Mouse (Mus musculus): ENCODE data around the gene Cfdp1. TPM values are rescaled to one million over a fixed set of nuclear protein-coding genes. Genes with fewer than 3 reads are reported as not detected.

Gene Cfdp1
- polyA plus RNA-seq, 1 experiment = 2.2 TPM

GRCm38 (mm10) chr8:111782161-111782560 lies 71.9 kb downstream of the Cfdp1 start:
- Histone ChIP-seq H3K36me3 (ENCODE audit: control insufficient read depth) (peaks cover 33% of the 10 kb centered on the region), H3K27me3 (ENCODE audit: control insufficient read depth) (no peaks in the 10 kb centered on the region), H3K4me1 (ENCODE audit: control insufficient read depth) (no peaks in the 10 kb centered on the region), H3K9me3 (ENCODE audit: control insufficient read depth, low read length) (no peaks in the 10 kb centered on the region), H3K4me3 (replicated peaks) (no peak overlapping the region)
- TF ChIP-seq GATA1 (IDR thresholded peaks at IDR 0.05; ENCODE audit: low read length) (no peak), TAL1 (IDR thresholded peaks at IDR 0.05; ENCODE audit: low read length) (no peak)

- Histone ChIP-seq H3K27me3 (ENCODE audit: control insufficient read depth) (no peaks in the 10 kb centered on the region), H3K36me3 (ENCODE audit: control insufficient read depth) (peaks cover 34% of the 10 kb centered on the region), H3K4me3 (replicated peaks) (no peak overlapping the region), H3K4me1 (ENCODE audit: control insufficient read depth) (no peaks in the 10 kb centered on the region), H3K9me3 (ENCODE audit: control insufficient read depth, low read length) (no peaks in the 10 kb centered on the region)
- TF ChIP-seq GATA1 (IDR thresholded peaks at IDR 0.05; ENCODE audit: low read length) = no peak
- no peak for TF ChIP-seq TAL1 (IDR thresholded peaks at IDR 0.05; ENCODE audit: low read length)
Observed at GRCm38 (mm10) chr8:111780697-111781424, 73.2 kb downstream of the Cfdp1 start.

GRCm38 (mm10) chr8:111779690-111780089 lies 74.4 kb downstream of the Cfdp1 start:
- Histone ChIP-seq H3K9me3 (ENCODE audit: control insufficient read depth, low read length) (no peaks in the 10 kb centered on the region), H3K4me3 (replicated peaks) (no peak overlapping the region), H3K27me3 (ENCODE audit: control insufficient read depth) (no peaks in the 10 kb centered on the region), H3K36me3 (ENCODE audit: control insufficient read depth) (peaks cover 40% of the 10 kb centered on the region), H3K4me1 (ENCODE audit: control insufficient read depth) (no peaks in the 10 kb centered on the region)
- TF ChIP-seq TAL1 (IDR thresholded peaks at IDR 0.05; ENCODE audit: low read length) = no peak
- TF ChIP-seq GATA1 (IDR thresholded peaks at IDR 0.05; ENCODE audit: low read length) = no peak

DNA sequence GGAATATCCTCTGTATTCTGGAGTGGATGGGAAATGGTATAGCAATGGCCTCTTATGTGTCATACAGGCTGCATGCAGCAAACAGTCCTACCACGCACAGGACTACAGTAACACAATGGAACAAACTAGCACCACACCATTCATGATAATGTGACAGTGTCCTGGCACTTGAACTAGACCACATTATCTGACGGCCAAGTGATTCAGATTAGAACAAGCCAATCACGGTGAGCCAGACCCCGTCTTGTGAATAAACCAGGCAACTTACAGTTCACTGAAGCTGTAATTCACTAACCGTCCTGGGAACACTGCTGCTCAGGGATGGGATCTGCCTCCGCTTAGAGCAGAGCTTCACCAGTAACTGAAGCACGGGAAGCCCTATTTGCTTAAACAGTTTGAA lies 75.3 kb downstream of the Cfdp1 start:
- Histone ChIP-seq H3K4me3 (replicated peaks) (no peak overlapping the region), H3K36me3 (ENCODE audit: control insufficient read depth) (peaks cover 45% of the 10 kb centered on the region), H3K27me3 (ENCODE audit: control insufficient read depth) (no peaks in the 10 kb centered on the region), H3K9me3 (ENCODE audit: control insufficient read depth, low read length) (no peaks in the 10 kb centered on the region), H3K4me1 (ENCODE audit: control insufficient read depth) (no peaks in the 10 kb centered on the region)
- no peak for TF ChIP-seq TAL1 (IDR thresholded peaks at IDR 0.05; ENCODE audit: low read length)
- no peak for TF ChIP-seq GATA1 (IDR thresholded peaks at IDR 0.05; ENCODE audit: low read length)

GRCm38 (mm10) chr8:111776492-111776891 lies 77.6 kb downstream of the Cfdp1 start:
- TF ChIP-seq GATA1 (IDR thresholded peaks at IDR 0.05; ENCODE audit: low read length) = no peak
- no peak for TF ChIP-seq TAL1 (IDR thresholded peaks at IDR 0.05; ENCODE audit: low read length)
- Histone ChIP-seq H3K36me3 (ENCODE audit: control insufficient read depth) (peaks cover 50% of the 10 kb centered on the region), H3K4me1 (ENCODE audit: control insufficient read depth) (no peaks in the 10 kb centered on the region), H3K4me3 (replicated peaks) (no peak overlapping the region), H3K27me3 (ENCODE audit: control insufficient read depth) (no peaks in the 10 kb centered on the region), H3K9me3 (ENCODE audit: control insufficient read depth, low read length) (no peaks in the 10 kb centered on the region)

DNA sequence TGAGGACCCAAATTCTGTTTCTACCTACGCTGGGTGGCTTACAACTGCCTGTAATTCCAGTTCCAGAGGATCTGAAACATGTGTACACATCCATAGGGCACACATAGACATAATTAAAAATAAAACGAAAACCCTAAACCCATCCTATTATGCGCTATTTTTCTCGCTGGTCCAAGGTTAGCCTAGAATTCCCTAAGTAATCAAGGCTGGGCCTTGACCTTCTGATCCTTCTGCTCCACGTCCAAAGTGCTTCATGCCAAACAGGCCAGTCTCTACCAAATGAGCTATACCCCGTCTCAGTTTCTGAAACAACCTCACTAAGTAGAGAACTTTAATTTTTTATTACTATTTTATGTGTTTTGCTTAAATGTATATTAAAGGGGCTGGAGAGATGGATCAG lies 78.3 kb downstream of the Cfdp1 start:
- Histone ChIP-seq H3K9me3 (ENCODE audit: control insufficient read depth, low read length) (no peaks in the 10 kb centered on the region), H3K27me3 (ENCODE audit: control insufficient read depth) (no peaks in the 10 kb centered on the region), H3K4me1 (ENCODE audit: control insufficient read depth) (no peaks in the 10 kb centered on the region), H3K36me3 (ENCODE audit: control insufficient read depth) (peaks cover 52% of the 10 kb centered on the region), H3K4me3 (replicated peaks) (no peak overlapping the region)
- TF ChIP-seq GATA1 (IDR thresholded peaks at IDR 0.05; ENCODE audit: low read length) (no peak), TAL1 (IDR thresholded peaks at IDR 0.05; ENCODE audit: low read length) (no peak)

GRCm38 (mm10) chr8:111773476-111773875 lies 80.6 kb downstream of the Cfdp1 start:
- no peaks in the 10 kb centered on the region for H3K9me3 ChIP-seq (ENCODE audit: control insufficient read depth, low read length)
- no peak for TF ChIP-seq TAL1 (IDR thresholded peaks at IDR 0.05; ENCODE audit: low read length)
- no peak for TF ChIP-seq GATA1 (IDR thresholded peaks at IDR 0.05; ENCODE audit: low read length)
- H3K27me3 ChIP-seq (ENCODE audit: control insufficient read depth) = no peaks in the 10 kb centered on the region
- H3K4me1 ChIP-seq (ENCODE audit: control insufficient read depth) = peaks cover 9% of the 10 kb centered on the region
- no peak overlapping the region for H3K4me3 ChIP-seq (replicated peaks)
- peaks cover 51% of the 10 kb centered on the region for H3K36me3 ChIP-seq (ENCODE audit: control insufficient read depth)

- Histone ChIP-seq H3K27me3 (ENCODE audit: control insufficient read depth) (no peaks in the 10 kb centered on the region), H3K9me3 (ENCODE audit: control insufficient read depth, low read length) (no peaks in the 10 kb centered on the region), H3K4me1 (ENCODE audit: control insufficient read depth) (peaks cover 9% of the 10 kb centered on the region), H3K4me3 (replicated peaks) (no peak overlapping the region), H3K36me3 (ENCODE audit: control insufficient read depth) (peaks cover 51% of the 10 kb centered on the region)
- TF ChIP-seq GATA1 (IDR thresholded peaks at IDR 0.05; ENCODE audit: low read length) (no peak), TAL1 (IDR thresholded peaks at IDR 0.05; ENCODE audit: low read length) (no peak)
Observed at GRCm38 (mm10) chr8:111773057-111773456, 81.0 kb downstream of the Cfdp1 start.

DNA sequence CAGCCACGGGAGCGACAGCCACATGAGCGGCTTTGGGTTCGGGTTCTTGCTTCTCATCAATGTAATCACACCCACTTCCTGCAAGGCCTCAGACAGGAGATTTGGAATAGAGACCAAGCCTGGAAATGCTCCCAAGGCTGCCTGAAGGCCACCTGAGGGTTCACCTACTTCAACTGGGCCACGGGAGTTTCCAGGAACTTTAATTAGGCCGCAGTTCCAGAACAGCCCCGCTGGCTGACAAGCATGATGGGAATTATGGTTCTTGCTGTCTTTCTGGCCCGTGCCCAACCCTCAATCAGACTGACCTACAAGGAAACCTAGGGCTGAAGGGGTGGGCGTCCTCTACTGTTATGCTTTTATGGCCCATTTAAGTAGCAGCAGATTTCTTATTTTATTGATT lies 82.0 kb downstream of the Cfdp1 start:
- H3K9me3 ChIP-seq (ENCODE audit: control insufficient read depth, low read length) = no peaks in the 10 kb centered on the region
- H3K36me3 ChIP-seq (ENCODE audit: control insufficient read depth) = peaks cover 59% of the 10 kb centered on the region
- H3K4me1 ChIP-seq (ENCODE audit: control insufficient read depth) = peaks cover 9% of the 10 kb centered on the region
- no peak overlapping the region for H3K4me3 ChIP-seq (replicated peaks)
- TF ChIP-seq GATA1 (IDR thresholded peaks at IDR 0.05; ENCODE audit: low read length) (no peak), TAL1 (IDR thresholded peaks at IDR 0.05; ENCODE audit: low read length) (no peak)
- H3K27me3 ChIP-seq (ENCODE audit: control insufficient read depth) = no peaks in the 10 kb centered on the region

DNA sequence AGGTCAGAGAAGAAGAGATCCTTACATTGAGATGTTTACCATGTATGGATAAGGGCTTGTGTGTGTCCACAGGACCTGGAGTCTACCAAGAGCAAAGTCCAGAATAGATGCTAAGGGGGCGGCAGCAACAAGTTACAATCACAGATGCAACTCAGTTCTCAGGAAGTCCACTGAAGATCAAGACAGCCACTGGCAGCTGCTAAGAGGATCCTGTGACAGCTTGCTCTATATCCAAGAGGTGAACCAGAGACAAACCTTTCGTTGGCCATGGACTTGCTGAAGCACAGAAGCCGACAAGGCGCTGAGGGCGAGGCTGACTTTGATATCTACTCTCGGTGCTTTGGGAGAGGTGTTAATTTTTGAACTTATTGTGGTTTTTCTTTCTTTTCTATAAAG lies 82.5 kb downstream of the Cfdp1 start:
- Histone ChIP-seq H3K4me3 (replicated peaks) (no peak overlapping the region), H3K27me3 (ENCODE audit: control insufficient read depth) (no peaks in the 10 kb centered on the region), H3K4me1 (ENCODE audit: control insufficient read depth) (peaks cover 9% of the 10 kb centered on the region), H3K36me3 (ENCODE audit: control insufficient read depth) (peaks cover 60% of the 10 kb centered on the region), H3K9me3 (ENCODE audit: control insufficient read depth, low read length) (no peaks in the 10 kb centered on the region)
- TF ChIP-seq TAL1 (IDR thresholded peaks at IDR 0.05; ENCODE audit: low read length) = no peak
- TF ChIP-seq GATA1 (IDR thresholded peaks at IDR 0.05; ENCODE audit: low read length) = no peak
